Mouse (Mus musculus): ENCODE results near the gene Vav1. TPM values are rescaled to one million over a fixed set of nuclear protein-coding genes. Genes with fewer than 3 reads are reported as not detected.
A peak's percentile ranks its signal among the peaks of the same experiment; 100 is the strongest.
"Not testable (repeated sequence)": the region's sequence is repeated elsewhere in the genome, so short reads cannot be mapped to it uniquely, and the experiment has no call there.

The Vav1 gene
- polyA plus RNA-seq, 1 experiment from 2014 or later: 2.5 TPM

DNA sequence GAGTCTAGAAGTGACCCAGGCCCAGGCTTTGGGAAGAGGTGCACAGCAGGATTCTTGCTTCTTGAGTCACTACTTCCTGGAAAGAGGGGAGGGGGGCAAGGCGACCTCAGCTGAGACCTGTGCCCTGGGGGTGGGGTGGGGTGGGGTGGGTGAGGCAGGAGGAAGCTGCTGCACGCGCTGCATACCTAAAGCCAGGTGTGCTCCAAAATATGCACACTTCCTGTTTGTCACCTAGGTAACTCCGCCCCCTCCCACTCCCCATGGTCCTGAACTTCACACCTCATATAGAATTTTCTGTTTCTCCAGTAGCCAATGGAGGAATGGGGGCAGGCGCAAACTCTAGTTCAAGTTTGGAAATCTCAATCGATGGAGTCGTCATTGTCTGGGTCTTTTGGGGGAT is 5.1 kb upstream of the Vav1 start:
- 41% methylated on average over 7 of the region's 7 CpGs for WGBS
- Histone ChIP-seq H3K27ac (ENCODE audit: low read depth, low read length) (no peak overlapping the region), H3K36me3 (ENCODE audit: control insufficient read depth, insufficient read depth, low read length) (no peaks in the 10 kb centered on the region), H3K4me1 (replicated peaks; ENCODE audit: control insufficient read depth, insufficient read depth, low read length) (peaks cover 4% of the 10 kb centered on the region; the same call in 1 of the 2 replicates), H3K4me2 (replicated peaks; ENCODE audit: low read depth, low read length) (no peak overlapping the region), H3K9me3 (ENCODE audit: control insufficient read depth, low read length) (no peaks in the 10 kb centered on the region), H3K27me3 (ENCODE audit: control insufficient read depth, insufficient read depth, low read length) (peaks cover 31% of the 10 kb centered on the region), H3K9ac (ENCODE audit: low read depth, low read length) (no peak overlapping the region), H3K4me3 (ENCODE audit: low read depth, low read length) (no peak overlapping the region)
- no peak for DNase-seq (ENCODE audit: low spot score)
- no peak for ATAC-seq (ENCODE audit: low FRiP score)

DNA sequence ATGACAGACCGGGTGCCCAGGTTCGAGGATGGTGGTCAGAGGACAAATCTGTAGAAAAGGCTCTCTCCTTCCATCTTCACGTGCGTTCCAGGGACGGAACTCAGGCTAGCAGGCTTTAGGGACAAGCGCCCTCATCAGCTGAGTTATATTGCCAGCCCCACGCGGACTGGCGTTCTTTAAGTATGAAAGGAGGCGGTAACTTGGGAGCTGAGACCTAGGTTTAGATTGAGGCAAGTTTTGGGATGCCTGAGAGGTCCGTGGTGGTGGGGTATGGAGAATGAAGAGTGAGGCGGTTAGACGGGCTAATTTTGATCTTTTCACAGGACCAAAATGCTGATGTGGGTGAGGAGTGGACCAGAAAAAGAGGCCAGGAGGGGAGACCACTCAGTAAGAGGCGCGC is 4.2 kb upstream of the Vav1 start:
- WGBS: 6% methylated on average over 15 of the region's 15 CpGs
- Histone ChIP-seq H3K9ac (ENCODE audit: low read depth, low read length) (no peak overlapping the region), H3K27me3 (ENCODE audit: control insufficient read depth, insufficient read depth, low read length) (peaks cover 31% of the 10 kb centered on the region), H3K4me2 (replicated peaks; ENCODE audit: low read depth, low read length) (peak overlapping the region; percentile 59), H3K27ac (ENCODE audit: low read depth, low read length) (no peak overlapping the region), H3K9me3 (ENCODE audit: control insufficient read depth, low read length) (no peaks in the 10 kb centered on the region), H3K4me3 (ENCODE audit: low read depth, low read length) (peak overlapping the region; percentile 39), H3K36me3 (ENCODE audit: control insufficient read depth, insufficient read depth, low read length) (no peaks in the 10 kb centered on the region), H3K4me1 (replicated peaks; ENCODE audit: control insufficient read depth, insufficient read depth, low read length) (peaks cover 4% of the 10 kb centered on the region; the same call in 1 of the 2 replicates)
- no peak for ATAC-seq (ENCODE audit: low FRiP score)
- DNase-seq (ENCODE audit: low spot score): peak; percentile 38

DNA sequence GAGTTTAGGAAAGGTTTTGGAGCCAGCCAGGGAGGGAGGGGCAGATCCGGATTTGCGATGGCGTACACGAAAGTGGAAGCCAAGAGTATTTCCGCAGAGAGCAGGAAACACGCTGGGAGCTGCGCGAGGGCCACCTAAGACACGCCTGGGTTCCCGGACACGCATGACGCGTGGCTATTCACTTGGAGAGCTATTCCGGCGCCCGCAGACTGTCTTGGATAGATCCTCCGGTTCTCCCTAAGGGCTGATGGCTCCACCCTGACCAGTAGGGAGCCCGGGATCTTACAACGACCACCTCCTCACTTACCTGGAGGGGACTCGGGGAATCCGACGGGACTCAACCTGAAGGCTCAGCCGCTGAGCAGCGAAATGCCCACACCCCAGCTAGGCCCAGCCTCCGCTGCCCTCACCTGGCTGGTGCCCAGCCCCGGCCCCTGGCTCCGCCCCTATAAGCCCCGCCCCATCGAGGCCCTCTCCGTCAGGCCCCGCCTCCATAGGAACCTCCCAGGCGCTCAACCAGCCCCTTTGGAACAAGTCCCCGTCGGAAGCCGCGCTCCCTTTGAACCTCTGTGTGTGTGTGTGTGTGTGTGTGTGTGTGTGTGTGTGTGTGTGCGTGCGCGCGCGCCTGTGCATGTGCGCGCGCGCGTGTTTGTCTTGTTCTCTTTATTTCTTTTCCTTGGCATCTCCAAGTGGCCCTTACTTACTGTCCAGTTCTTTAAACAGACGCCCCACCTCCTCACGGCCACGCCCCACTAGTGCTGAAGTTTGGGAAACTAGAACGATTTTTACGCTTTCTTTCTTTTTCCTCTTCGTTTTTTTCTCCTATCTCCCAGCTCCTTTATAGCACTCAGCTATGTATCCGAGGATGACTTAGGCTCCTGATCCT is 3.5 kb upstream of the Vav1 start:
- DNase-seq (ENCODE audit: low spot score) (peak; percentile 71), ATAC-seq (ENCODE audit: low FRiP score) (peak; percentile 63)
- H3K4me2 ChIP-seq (replicated peaks; ENCODE audit: low read depth, low read length): peak overlapping the region; percentile 59
- no peaks in the 10 kb centered on the region for H3K36me3 ChIP-seq (ENCODE audit: control insufficient read depth, insufficient read depth, low read length)
- no peaks in the 10 kb centered on the region for H3K9me3 ChIP-seq (ENCODE audit: control insufficient read depth, low read length)
- peak overlapping the region; percentile 39 for H3K4me3 ChIP-seq (ENCODE audit: low read depth, low read length)
- peaks cover 4% of the 10 kb centered on the region; the same call in 1 of the 2 replicates for H3K4me1 ChIP-seq (replicated peaks; ENCODE audit: control insufficient read depth, insufficient read depth, low read length)
- H3K27me3 ChIP-seq (ENCODE audit: control insufficient read depth, insufficient read depth, low read length): peaks cover 31% of the 10 kb centered on the region
- H3K9ac ChIP-seq (ENCODE audit: low read depth, low read length): no peak overlapping the region
- no peak overlapping the region for H3K27ac ChIP-seq (ENCODE audit: low read depth, low read length)
- under 1% methylated on average over 47 of the region's 53 CpGs for WGBS

DNA sequence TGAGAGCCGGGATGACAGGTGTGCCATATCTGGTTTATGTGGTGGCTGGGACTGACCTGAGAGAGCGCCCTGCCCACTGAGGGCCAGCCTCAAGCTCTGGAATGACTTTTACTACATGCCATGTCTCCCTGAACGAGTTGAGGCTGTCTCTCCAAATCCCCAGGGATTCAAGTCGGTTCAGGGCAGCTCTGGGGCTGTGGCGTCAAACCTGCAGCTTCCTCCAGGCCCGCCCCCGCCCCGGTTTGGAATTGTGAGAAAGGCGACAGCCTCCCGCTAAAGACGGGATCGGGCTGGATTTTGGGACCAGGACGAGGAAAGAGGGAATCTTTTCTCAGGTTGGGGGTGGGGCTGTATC is 2.9 kb upstream of the Vav1 start:
- DNase-seq (ENCODE audit: low spot score) (peak; percentile 41), ATAC-seq (ENCODE audit: low FRiP score) (peak; percentile 28; the same call in 1 of the 2 replicates)
- Histone ChIP-seq H3K27me3 (ENCODE audit: control insufficient read depth, insufficient read depth, low read length) (peaks cover 31% of the 10 kb centered on the region), H3K27ac (ENCODE audit: low read depth, low read length) (no peak overlapping the region), H3K36me3 (ENCODE audit: control insufficient read depth, insufficient read depth, low read length) (no peaks in the 10 kb centered on the region), H3K4me2 (replicated peaks; ENCODE audit: low read depth, low read length) (peak overlapping the region; percentile 59), H3K9me3 (ENCODE audit: control insufficient read depth, low read length) (no peaks in the 10 kb centered on the region), H3K4me3 (ENCODE audit: low read depth, low read length) (peak overlapping the region; percentile 39), H3K9ac (ENCODE audit: low read depth, low read length) (no peak overlapping the region), H3K4me1 (replicated peaks; ENCODE audit: control insufficient read depth, insufficient read depth, low read length) (peaks cover 4% of the 10 kb centered on the region; the same call in 1 of the 2 replicates)
- WGBS: 5% methylated on average over 13 of the region's 13 CpGs

DNA sequence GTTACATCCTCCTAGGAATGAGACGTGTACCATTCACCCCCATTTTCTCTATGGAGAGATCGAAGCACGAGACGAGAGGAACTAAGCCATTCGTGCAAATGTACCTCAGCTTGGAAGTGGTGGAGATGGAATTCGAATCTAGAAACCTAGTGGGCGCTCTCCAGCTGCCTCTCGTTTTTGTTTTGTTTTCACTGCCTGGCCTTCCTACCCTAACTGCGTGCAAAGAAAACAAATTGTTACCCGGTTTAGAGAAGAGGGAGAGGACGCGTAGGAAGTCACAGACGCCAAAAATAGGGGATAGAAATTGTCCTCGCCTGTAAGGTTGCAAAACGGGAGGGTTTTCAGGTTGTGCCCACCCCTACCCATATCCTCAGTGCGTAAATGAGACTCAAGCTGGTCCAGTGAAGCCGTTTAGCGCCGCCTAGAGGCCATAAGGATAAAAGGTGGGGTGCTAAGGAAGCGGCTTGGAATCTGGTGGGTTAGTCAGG is 2.2 kb upstream of the Vav1 start:
- Histone ChIP-seq H3K27ac (ENCODE audit: low read depth, low read length) (no peak overlapping the region), H3K36me3 (ENCODE audit: control insufficient read depth, insufficient read depth, low read length) (no peaks in the 10 kb centered on the region), H3K4me1 (replicated peaks; ENCODE audit: control insufficient read depth, insufficient read depth, low read length) (peaks cover 4% of the 10 kb centered on the region; the same call in 1 of the 2 replicates), H3K27me3 (ENCODE audit: control insufficient read depth, insufficient read depth, low read length) (peaks cover 31% of the 10 kb centered on the region), H3K4me3 (ENCODE audit: low read depth, low read length) (peak overlapping the region; percentile 39), H3K9me3 (ENCODE audit: control insufficient read depth, low read length) (no peaks in the 10 kb centered on the region), H3K4me2 (replicated peaks; ENCODE audit: low read depth, low read length) (peak overlapping the region; percentile 59), H3K9ac (ENCODE audit: low read depth, low read length) (peak overlapping the region; percentile 24; the same call in 1 of the 2 replicates)
- ATAC-seq (ENCODE audit: low FRiP score) (peak; percentile 79), DNase-seq (ENCODE audit: low spot score) (peak; percentile 87)
- 1% methylated on average over 20 of the region's 20 CpGs for WGBS

DNA sequence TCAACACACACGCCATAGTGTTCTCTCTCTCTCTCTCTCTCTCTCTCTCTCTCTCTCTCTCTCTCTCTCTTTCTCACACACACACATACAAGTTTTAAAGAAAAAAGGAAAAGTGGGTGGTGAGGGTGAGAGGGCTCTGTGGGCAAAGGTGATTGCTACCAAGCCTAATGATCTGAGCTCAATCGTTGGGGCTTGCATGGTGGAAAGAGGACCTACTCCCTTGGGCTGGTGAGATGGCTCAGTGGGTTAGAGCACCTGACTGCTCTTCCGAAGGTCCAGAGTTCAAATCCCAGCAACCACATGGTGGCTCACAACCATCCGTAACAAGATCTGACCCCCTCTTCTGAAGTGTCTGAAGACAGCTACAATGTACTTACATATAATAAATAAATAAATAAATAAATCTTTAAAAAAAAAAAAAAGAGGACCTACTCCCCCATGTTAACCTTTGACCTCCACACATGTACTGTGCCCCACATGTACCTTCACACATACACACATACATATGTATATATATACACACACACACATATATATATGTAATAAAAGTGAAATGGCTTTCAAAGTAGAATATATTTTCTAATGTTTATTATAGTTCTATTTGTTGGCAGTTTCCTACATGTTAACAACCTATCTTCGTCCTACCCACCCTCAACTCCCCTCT is 1.2 kb upstream of the Vav1 start:
- whole genome bisulfite sequencing: 87% methylated on average over 4 of the region's 5 CpGs
- H3K4me2 ChIP-seq (replicated peaks; ENCODE audit: low read depth, low read length); DNase-seq (ENCODE audit: low spot score); H3K9ac ChIP-seq (ENCODE audit: low read depth, low read length); H3K27ac ChIP-seq (ENCODE audit: low read depth, low read length); H3K4me3 ChIP-seq (ENCODE audit: low read depth, low read length); H3K9me3 ChIP-seq (ENCODE audit: control insufficient read depth, low read length); H3K36me3 ChIP-seq (ENCODE audit: control insufficient read depth, insufficient read depth, low read length); H3K4me1 ChIP-seq (replicated peaks; ENCODE audit: control insufficient read depth, insufficient read depth, low read length); ATAC-seq (ENCODE audit: low FRiP score): not testable (repeated sequence)
- peaks cover 31% of the 10 kb centered on the region for H3K27me3 ChIP-seq (ENCODE audit: control insufficient read depth, insufficient read depth, low read length)

DNA sequence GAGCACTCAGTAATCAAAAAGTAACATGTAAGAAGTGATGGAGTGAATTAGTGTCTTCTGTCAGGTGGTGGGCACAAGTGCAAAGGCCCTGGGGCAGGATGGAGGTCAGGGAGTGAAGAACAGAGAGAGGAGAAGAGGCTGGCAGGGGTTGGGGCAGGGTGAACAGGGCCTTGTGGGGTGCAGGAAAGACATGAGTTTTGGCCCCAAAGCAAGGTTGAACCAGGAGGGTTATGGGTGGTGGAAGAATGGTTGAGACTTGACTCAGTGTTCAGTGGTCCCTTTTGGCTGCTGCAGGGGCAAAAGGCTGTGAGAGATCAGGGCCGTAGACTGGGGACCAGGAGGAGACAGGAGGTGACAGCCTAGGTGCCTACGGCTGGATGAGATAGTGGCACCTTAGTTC is 363 bp upstream of the Vav1 start:
- H3K9me3 ChIP-seq (ENCODE audit: control insufficient read depth, low read length): no peaks in the 10 kb centered on the region
- no peak overlapping the region for H3K4me2 ChIP-seq (replicated peaks; ENCODE audit: low read depth, low read length)
- ATAC-seq (ENCODE audit: low FRiP score) (no peak), DNase-seq (ENCODE audit: low spot score) (no peak)
- H3K4me3 ChIP-seq (ENCODE audit: low read depth, low read length): no peak overlapping the region
- WGBS: 79% methylated on average over 2 of the region's 2 CpGs
- no peak overlapping the region for H3K27ac ChIP-seq (ENCODE audit: low read depth, low read length)
- H3K36me3 ChIP-seq (ENCODE audit: control insufficient read depth, insufficient read depth, low read length): no peaks in the 10 kb centered on the region
- H3K4me1 ChIP-seq (replicated peaks; ENCODE audit: control insufficient read depth, insufficient read depth, low read length): peaks cover 4% of the 10 kb centered on the region; the same call in 1 of the 2 replicates
- H3K9ac ChIP-seq (ENCODE audit: low read depth, low read length): no peak overlapping the region
- H3K27me3 ChIP-seq (ENCODE audit: control insufficient read depth, insufficient read depth, low read length): peaks cover 28% of the 10 kb centered on the region

DNA sequence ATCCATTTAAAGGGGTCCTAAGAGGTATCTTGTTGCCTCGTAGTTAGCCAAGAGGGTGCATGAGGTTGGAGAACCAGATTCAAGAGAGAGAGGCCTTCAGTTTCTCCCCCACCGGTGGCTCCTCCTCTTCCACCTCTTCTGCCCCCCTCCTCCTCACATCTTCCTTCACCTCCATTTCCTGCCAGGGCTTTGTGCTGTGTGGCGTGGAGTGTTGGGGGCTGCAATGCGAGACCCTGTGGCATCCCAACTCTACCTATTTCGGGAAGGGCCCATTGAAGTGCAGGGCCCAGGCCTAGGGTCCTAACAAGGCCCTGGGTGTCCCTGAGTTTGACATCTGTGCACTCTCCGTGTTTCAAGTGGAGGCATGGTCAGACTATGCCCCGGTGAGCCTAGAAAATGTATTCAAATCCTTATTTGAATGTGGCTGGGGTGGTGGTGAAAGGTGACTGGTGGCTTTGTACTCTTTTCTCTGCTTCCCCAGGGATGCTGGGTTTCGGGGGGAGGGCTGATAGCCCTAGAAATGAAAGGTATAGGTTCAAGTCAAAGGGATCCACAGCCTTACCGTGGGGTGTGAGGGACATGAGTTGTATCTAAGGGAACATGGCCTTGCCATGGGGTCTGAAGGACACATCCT is 808 bp downstream of the Vav1 start:
- Histone ChIP-seq H3K27ac (ENCODE audit: low read depth, low read length) (no peak overlapping the region), H3K36me3 (ENCODE audit: control insufficient read depth, insufficient read depth, low read length) (no peaks in the 10 kb centered on the region), H3K4me1 (replicated peaks; ENCODE audit: control insufficient read depth, insufficient read depth, low read length) (peaks cover 4% of the 10 kb centered on the region; the same call in 1 of the 2 replicates), H3K4me2 (replicated peaks; ENCODE audit: low read depth, low read length) (no peak overlapping the region), H3K9me3 (ENCODE audit: control insufficient read depth, low read length) (no peaks in the 10 kb centered on the region), H3K27me3 (ENCODE audit: control insufficient read depth, insufficient read depth, low read length) (peaks cover 18% of the 10 kb centered on the region), H3K9ac (ENCODE audit: low read depth, low read length) (no peak overlapping the region), H3K4me3 (ENCODE audit: low read depth, low read length) (no peak overlapping the region)
- ATAC-seq (ENCODE audit: low FRiP score): no peak
- 58% methylated on average over 9 of the region's 9 CpGs for WGBS
- DNase-seq (ENCODE audit: low spot score): no peak
